Mouse (Mus musculus): ENCODE measurements around the gene Gpr137. TPM values are rescaled to one million over a fixed set of nuclear protein-coding genes. Genes with fewer than 3 reads are reported as not detected.
"Not testable (repeated sequence)": the region's sequence is repeated elsewhere in the genome, so short reads cannot be mapped to it uniquely, and the experiment has no call there.

The Gpr137 gene
- 1 to 10 TPM; 8.9 to 9.9 TPM for total RNA-seq (2021)
- long read RNA-seq, experiment 1, transcript Gpr137-205 (7 exons, 1,858 nt), result major isoform, 6 of 10 reads
- long read RNA-seq, experiment 1, partial matches to known transcripts, result 0 of 10 reads
- long read RNA-seq, experiment 1, other reads (novel, unspliced or antisense), result 1 of 10 reads
- long read RNA-seq, experiment 2, transcript Gpr137-205 (7 exons, 1,858 nt), result major isoform, 7 of 10 reads
- long read RNA-seq, experiment 2, partial matches to known transcripts, result 1 of 10 reads
- long read RNA-seq, experiment 2, other reads (novel, unspliced or antisense), result 1 of 10 reads

DNA sequence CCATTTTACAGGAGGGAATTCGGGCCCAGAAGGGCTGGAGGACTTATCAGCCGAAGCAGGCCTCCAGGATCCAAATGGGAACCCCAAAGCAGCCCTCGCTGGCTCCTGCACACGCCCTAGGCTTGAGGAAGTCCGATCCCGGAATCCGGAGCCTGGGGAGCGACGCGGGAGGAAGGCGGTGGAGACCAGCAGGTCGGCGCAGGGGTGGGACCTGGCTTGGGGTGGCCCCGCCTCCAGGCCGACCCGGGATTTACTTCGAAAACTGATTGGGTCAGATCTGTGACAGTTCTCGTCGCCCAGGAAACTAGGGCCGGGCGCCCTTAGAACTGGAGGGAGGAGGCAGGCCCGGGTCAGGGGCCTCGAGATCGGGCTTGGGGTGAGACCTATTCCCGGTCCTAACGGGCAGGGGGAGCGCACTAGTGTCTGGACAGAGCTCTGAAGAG, at the start of gene Gpr137:
Gene Gpr137, minus strand, starts transcription at position 232 of the 443 bp plus-strand sequence.
- DNase-seq, result peak; percentile 97
- intact Hi-C loops (cut with DNase I; ENCODE audit: low total_unique reads), result no loop called here

DNA sequence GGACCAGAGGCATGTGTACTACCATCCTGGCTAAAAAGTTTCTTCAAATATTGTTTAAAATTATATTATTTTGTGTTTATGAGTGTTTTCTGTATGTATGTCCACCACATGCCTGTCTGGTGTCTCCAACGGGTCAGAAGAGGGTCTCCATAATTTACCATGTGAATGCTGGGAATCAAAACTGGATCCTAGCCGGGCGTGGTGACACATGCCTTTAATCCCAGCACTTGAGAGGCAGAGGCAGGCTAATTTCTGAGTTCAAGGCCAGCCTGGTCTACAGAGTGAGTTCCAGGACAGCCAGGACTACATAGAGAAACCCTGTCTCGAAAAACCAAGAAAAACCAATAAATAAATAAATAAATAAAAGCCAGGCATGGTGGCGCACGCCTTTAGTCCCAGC, 48.9 kb upstream of the Gpr137 start:
- not testable (repeated sequence) for DNase-seq

DNA sequence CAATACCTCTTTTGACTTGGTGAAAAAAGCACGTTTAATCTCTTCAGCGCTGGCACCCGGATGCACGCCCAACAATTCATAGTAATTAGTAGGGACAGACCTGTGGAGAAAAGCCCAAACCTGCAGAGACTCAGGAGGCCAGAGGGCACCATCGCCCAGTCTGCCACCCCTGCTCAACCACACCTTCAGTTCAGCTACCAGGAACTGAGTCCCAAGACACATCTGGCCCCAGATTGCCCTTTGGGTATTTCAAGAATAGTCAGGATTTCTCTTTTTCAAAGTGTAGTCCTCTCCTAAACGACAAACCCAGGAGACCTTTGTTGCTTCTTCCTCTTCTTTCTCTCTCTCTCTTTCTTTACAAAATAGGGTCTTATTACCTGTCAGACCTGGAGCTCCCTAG, 48.4 kb upstream of the Gpr137 start:
- intact Hi-C loops (cut with DNase I; ENCODE audit: low total_unique reads), result no loop called here
- no peak for DNase-seq

More for the DNA sequence above, 48.9 kb upstream of the Gpr137 start:
- intact Hi-C loops (cut with DNase I; ENCODE audit: low total_unique reads), result not testable (repeated sequence)

DNA sequence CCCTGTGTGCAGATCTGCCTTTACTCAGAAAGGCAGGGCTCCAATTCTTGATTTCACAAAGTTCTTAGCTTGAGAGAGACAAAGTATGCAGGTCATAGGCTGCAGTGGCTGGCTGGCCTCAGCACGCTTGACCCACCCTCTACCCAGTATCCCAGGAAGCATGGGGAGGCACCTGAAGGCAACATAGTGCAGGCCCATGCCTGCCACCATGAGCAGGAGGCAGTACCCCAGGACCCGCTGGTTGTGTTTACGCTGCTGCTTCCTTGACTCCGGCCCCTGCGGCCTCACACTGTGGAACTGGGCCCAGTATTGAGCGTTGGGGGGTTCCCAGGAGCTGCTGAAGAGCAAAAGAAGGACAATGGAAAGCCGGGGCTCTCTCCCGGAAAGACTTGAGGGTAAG, 47.0 kb upstream of the Gpr137 start:
- no peak for DNase-seq
- intact Hi-C loops (cut with DNase I; ENCODE audit: low total_unique reads), result no loop called here

DNA sequence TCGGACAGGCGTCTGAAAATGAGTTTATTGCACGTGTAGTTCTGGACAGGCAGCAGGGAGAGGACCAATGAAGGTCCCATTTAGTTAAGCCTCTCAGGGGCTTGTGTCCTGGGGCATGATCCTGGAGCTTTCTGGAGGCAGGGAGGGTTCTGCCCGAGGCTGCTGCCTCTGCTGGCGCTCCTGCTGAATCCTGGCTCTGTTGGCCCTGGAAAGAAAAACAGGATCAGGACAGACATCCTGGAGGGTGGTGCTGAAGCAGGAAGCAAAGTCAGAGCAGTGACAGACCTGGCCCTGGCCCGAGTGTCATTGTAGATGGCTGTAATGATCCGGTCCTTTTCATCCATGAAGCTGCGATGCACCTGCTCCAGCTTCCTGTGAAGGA, 45.6 kb upstream of the Gpr137 start:
- no peak for DNase-seq
- intact Hi-C loops (cut with DNase I; ENCODE audit: low total_unique reads), result no loop called here

DNA sequence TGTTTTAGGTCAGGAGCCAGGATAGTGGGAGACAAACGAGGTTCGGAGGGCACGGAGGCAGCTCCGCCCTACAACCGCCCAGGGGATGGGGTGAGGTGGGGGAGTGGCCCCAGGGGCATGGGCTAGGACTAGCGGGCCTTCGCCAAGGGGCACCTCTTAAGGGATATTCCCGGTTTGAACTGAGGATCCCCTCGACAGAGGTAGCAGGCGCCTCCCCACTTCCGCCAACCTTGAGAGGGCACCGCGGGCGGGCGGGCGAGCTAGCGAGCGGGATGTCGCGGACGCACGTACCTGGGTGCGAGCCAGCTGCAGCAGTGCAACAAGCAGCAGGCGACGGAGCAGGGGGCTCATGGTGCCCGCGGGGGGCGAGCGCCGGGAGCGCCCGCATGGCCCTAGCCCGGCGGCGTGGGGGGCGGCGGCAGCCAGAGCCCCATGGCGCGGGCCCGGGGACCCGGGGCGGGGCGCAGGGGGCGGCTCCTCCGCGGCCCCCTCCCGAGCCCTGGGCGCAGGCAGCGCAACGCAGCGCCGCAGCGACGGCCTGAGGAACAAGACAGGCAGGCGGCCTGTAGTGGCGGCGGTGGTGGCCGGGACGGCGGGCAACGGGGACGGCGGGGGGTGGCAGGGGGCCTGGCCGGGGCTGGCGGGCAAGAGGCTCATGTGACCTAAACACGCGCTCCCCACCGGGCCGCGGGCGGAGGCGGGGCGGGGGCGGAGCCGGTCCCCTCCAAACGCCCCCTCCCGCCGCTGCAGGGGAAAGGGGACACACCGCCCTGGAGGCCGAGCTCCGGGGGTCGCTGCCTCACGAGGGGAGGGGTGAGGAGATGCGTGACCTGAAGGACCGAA, 45.0 kb upstream of the Gpr137 start, which contains the start of gene Vegfb:
Gene Vegfb, minus strand, starts transcription at position 591 of the 843 bp plus-strand sequence.
- intact Hi-C loops (cut with DNase I; ENCODE audit: low total_unique reads), result no loop called here

DNA sequence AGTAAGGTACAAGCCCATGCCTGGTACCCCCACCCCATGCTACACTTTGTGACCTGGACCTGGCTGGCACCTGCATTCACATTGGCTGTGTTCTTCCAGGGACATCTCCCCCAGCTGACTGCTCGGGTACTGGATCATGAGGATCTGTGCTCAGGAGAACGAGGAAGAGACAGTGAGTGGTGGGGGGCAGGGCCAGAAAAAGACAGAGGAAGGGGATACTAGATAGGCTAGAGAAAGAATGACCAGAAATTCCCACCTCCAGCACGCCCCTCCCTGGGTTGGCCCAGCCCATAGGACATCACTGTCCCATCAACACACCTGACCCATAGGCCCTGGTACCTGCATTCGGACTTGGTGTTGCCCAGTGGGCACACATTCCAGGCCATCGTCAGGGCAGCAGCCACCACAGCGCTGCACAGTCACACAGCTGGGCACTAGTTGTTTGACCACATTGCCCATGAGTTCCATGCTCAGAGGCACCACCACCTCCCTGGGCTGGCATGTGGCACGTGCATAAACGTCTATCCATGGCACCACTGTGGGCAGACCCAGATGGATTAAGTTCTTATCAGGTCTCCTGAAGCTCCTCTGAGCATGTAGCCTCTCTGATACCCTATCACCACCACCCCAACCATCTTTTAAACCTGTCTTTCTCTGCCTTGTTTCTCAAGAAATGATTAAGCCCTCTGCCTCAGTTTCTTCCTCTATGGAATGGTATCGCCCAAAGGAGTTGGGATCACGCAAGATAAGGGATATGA, 43.9 kb upstream of the Gpr137 start:
- intact Hi-C loops (cut with DNase I; ENCODE audit: low total_unique reads), result no loop called here
- no peak for DNase-seq

More for the DNA sequence above, 45.0 kb upstream of the Gpr137 start, which contains the start of gene Vegfb:
- DNase-seq, result peak; percentile 73

DNA sequence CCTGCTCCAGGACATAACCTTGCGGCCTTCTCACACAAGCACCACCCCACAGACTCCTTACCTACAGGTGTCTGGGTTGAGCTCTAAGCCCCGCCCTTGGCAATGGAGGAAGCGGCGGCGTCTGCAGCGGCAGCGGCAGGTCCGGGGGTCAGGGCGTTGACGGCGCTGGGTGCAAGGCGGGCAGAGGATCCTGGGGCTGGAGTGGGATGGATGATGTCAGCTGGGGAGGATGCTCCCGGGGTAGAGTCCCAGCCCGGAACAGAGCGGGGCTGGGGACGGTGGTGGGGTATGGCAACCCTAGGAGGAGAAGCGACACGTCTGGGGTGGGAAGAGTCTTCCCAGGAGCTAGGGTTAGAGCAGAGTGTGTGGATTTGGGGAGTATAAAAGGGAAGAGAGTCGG, 43.0 kb upstream of the Gpr137 start:
- no peak for DNase-seq

DNA sequence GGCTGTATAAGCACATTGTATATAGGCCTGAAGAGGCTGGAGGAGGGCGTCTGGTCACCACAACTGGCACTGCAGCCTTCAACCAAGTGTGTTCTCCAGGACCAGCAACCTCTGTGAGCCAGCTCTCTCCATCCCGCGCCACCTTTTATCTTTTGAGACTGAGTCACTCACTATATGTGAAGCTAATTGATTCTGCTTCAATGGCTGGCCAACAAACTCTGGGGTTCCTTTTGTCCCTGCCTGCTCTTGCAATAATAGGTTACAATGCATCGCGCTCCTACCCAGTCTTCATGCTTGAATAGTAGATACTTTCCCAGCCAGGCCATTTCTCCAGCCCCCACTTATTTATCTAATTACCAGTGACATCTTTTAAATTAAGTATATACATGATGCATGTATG, 41.3 kb upstream of the Gpr137 start:
- no peak for DNase-seq
- intact Hi-C loops (cut with DNase I; ENCODE audit: low total_unique reads), result no loop called here

More for the DNA sequence above, 43.0 kb upstream of the Gpr137 start:
- intact Hi-C loops (cut with DNase I; ENCODE audit: low total_unique reads), result no loop called here

DNA sequence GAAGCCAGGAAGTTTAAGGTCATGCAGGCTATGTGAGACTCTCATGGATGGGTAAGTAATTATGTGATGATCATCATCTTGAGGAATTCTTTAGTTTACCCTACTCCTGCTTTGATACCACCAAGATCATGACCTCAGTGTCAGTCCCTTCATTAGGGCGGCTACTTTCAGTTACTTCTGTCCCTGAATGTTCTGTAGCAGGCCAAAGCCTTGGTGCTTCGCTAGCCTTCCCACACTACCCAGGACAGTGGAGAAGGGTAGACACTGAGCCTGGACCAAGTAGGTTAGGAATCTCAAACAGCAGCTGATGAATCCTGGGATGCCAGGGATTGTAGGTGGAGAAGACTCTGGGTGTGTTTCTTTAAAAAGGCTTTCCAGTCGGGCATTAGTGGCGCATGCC, 39.2 kb upstream of the Gpr137 start:
- intact Hi-C loops (cut with DNase I; ENCODE audit: low total_unique reads), result no loop called here
- DNase-seq, result no peak

DNA sequence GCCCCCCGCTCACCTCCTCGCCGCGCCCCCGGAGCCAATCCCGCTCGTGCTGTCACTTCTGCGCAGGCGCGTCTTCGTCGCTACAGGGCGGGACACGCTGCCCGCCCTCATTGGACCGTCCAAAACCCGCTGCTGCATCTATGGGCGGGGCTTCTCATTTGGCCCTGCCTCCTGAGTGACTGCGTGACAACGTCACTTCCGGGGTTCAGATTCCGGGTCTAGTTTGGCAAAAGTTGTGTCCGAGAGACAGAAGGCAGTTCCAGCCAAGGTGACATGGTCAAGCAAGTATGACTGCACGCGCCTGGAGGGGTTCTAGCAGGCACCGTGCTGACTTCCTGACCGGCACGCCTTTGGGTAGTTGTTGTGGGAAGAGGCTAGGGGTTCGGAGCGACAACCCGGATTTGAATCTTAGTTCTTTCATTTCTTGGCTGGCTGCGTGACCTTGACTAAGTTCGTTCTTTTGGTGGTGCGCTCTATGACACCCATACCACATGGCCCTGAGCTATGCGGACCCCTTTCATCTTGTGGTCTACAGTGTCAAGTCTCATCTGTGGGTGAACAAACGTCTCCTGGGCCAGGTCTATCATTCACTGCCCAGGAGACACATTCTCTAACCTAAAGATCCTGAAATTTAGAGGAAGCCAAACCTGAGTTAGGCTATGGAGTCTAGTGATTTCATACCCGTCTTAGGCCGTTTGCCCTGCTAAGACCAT, 38.3 kb upstream of the Gpr137 start, which contains the start of gene Fkbp2:
Gene Fkbp2, minus strand, starts transcription at position 121 of the 713 bp plus-strand sequence.
- peak; percentile 99 for DNase-seq
- intact Hi-C loops (cut with DNase I; ENCODE audit: low total_unique reads), result no loop called here

DNA sequence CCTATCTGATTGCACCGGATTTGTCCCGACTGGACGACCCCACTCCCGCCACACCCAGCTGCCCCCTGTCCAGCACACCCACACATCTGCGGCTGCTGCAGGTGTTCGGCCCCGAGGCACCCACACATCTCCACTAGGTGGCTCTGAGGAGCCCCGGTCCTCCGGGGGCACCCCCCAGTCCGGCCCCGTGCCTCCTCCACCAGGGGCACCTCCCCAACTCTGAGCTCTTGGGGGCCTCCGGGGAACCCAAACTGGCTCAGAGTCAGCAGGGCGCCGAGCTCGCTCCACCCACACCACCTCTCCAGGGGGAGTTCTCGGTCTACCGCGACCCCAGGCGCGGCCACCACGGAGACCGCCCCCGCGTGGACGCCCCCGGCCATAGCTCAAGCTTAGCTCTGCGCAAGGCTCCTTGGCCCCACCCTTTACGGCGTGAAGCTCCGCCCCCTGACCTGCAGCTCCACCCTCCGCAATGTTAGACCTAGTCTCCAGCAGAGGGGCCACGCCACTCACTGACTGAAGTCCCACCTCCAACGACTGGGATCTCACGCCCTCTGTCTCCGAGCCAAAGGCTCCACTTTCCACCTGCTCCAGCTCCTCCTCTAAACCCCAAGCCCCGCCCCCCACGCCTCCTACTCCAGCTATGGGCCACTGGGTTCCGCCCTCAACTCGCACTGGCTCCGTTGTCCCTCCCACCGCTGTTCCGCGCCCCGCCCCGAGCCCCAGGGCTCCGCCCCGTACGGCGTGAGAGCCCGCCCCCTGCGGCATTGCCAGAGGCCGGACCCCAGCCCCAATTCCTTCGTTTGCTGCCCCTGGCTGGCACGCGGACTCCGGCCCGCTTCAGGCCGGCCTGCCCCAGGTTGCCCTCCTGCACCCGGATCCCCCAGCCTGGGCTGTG, 37.5 kb upstream of the Gpr137 start:
- peak; percentile 100 for DNase-seq
- intact Hi-C loops (cut with DNase I; ENCODE audit: low total_unique reads), result no loop called here

DNA sequence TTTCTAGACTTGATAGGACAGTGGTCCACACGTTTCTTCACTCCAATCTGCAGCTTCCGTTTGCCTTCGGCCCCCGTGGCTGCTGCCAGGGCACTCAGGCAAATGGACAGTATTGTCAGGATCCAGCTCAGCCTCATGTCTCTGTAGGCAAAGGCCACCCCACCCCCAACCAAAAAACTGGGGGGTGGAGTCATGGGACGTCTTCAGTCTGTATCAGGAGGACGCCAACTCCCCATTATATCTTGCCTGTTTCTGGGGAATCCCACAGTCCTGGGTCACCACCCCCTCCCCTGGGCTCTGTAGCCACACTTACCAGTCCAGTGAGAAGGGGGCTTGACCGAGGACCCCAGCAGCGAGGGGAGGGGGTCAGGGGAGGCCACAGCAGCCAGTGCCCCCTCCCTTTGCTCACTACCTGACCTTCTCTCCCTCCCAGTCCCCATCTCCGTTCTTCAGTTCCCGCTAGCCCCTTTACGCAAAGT, 36.8 kb upstream of the Gpr137 start:
- intact Hi-C loops (cut with DNase I; ENCODE audit: low total_unique reads), result no loop called here
- no peak for DNase-seq

DNA sequence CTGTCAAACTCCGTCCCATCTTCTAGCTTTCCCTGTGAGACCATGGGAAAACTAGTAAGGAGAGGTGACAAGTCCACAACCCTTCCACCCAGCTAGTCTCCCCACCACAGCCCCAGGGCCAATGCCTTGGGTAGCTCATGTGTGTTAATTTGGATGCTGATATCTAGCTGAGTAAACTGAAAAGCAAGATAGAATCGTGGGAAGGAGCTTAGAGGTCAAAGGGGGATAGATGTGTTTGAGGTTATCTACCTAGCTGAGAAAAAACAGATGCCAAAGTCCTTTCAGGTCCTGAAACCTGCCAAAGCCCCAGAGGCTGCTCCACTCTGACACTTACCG, 36.3 kb upstream of the Gpr137 start:
- DNase-seq, result no peak
- intact Hi-C loops (cut with DNase I; ENCODE audit: low total_unique reads), result no loop called here

DNA sequence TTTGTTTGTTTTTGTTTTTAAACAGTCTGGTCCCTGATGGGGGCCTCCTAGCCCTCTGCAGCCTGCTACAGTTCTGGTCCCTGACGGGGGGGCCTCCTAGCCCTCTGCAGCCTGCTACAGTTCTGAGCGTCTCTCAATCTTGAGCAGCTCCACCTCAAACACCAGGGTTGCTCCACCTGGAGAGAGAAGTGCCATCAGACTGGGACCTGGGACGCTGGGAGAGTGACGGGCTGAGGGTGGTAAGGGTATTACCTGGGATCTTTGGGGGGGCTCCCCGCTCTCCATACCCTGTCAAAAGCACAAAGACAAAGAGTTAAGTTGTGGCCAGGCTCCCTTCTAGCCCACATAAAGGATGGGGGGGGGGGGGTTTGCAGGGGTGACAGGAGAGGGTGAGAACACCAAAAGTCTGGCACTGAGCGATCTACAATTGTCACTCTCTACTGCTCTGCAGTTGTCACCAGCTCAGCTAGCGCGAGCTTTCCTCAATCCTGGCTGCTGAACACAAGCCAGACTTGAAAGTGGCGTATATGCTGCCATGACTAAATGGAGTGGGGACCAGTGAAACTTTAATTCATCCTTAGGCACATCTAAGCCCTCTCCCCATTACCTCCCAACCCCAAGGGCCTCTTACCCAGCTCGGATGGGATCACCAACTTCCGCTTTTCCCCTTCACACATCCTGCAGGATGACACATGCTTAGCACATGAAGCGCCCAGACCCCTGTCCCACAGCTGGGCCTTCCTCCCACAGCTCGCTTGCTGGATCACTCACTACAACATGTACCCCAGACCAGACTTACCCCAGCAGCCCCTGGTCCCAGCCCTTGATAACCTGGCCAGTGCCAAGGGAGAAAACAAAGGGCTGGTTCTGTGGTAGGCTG, 35.7 kb upstream of the Gpr137 start:
- intact Hi-C loops (cut with DNase I; ENCODE audit: low total_unique reads), result no loop called here
- DNase-seq, result no peak

DNA sequence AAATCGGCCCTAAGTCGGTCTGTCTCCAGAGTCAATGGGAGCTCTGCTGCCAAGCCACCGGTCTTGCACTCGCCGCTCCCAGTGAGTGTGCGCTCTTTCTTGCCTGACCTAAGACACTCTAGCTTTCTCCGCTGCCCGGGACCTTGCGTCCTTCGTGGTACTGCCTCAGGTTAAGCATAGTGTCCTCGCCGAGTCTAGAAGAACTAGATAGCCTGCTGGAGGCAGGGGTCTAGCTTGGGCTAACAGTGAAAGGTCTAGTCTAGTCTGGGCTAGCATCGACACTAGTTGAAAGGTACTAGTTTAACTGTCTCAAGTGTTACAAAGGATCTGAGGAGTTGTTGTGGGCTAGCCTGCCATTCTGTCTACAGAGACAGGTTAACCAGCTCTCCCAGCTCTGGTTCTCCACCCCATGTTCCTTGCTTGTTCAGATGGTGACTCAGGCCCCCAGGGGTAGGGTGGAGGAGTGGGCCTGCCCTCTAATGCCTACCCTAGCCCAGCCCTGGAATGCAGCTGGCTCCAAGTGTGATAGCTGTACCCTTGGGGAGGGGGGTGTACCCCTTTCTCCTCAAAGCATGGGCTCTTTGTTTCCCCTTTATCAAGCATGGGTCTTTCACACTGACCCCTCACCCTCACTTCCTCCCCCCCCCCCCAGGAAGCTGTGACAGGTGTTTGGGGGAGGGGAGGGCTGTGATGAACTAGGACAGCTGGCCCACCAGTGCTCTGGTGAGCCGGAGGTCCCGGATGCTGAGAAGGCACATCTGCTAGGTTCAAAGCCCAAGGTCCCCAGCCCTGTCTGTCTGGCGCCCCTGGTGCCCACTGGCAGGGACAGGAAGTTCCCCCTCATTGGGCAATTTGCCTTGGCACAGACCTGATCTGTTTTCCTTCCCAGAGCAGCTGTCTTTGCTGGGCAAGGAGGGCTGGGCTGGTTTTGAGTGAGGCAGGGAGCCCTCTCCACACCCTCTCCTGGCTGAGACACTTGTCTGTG, 33.5 kb upstream of the Gpr137 start, which contains the start of gene Plcb3:
Gene Plcb3, minus strand, starts transcription at position 934 of the 985 bp plus-strand sequence.
- intact Hi-C loops (cut with DNase I; ENCODE audit: low total_unique reads), result no loop called here
- peak; percentile 86 for DNase-seq

All from gastrocnemius, postnatal 14 days (tissue).